Mouse (Mus musculus) bone marrow, adult 2 months (tissue): ENCODE data around the gene Nup88.

Experiments
- CTCF ChIP-seq: fragments of 200-500 bp; IDR thresholded peaks from 2 replicates; pipeline ENCODE4 v1.5.1; 2011; ENCODE audit warnings: low read length, control low read depth; ENCODE audit not compliant: control insufficient read depth, insufficient read depth
- POLR2A ChIP-seq: fragments of 200-500 bp; IDR thresholded peaks from 2 replicates; pipeline ENCODE4 v1.6.1; 2011; ENCODE audit warnings: low read depth, mild to moderate bottlenecking, control low read depth, low read length, borderline replicate concordance; ENCODE audit not compliant: control insufficient read depth

GRCm38 (mm10) chr11:71012743-71013142 is 43.0 kb upstream of the Nup88 start:
- TF ChIP-seq CTCF (no peak), POLR2A (no peak)
